Mouse (Mus musculus) spleen, adult 2 months (tissue): Measurements from ENCODE around the gene Zzef1.

Experiments used
- CTCF ChIP-seq: fragments of 200-500 bp; IDR thresholded peaks from 2 replicates; pipeline ENCODE4 v1.5.1; 2011; ENCODE audit warnings: mild to moderate bottlenecking, inconsistent platforms; ENCODE audit not compliant: insufficient read depth, insufficient read length, insufficient replicate concordance; ENCODE audit errors: extremely low read depth
- POLR2A ChIP-seq: fragments of 200-500 bp; IDR thresholded peaks from 2 replicates; pipeline ENCODE4 v1.6.1; 2011; ENCODE audit warnings: low read depth, low read length, inconsistent platforms

DNA sequence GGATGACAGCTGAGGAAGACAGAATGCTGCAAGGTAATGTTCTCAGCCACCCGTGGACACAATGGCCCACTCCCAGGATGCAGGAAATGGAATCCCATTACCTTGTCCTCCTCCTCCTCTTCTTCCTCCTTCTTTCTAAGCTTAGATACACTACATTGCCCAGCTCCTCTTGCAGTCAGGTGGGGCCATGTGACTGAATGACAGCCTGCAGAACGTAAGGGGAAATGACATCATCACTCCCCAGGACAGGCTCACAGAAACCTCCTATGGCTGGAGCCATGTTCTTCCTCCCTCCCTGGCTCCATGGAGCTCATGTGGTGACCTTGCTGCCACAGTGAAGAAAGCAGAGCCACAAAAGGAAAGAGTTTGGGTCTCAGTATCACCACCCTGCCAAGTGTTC, 161.3 kb downstream of the Zzef1 start:
- TF ChIP-seq CTCF (no peak), POLR2A (no peak)
